Mouse (Mus musculus) granulocyte monocyte progenitor cell, adult 5-6 weeks (primary cell): Measurements from ENCODE around the gene Lsm11. TPM values are rescaled to one million over a fixed set of nuclear protein-coding genes. Genes with fewer than 3 reads are reported as not detected.
"Not testable (repeated sequence)": the region's sequence is repeated elsewhere in the genome, so short reads cannot be mapped to it uniquely, and the experiment has no call there.

ENCODE experiments used
- ATAC-seq: replicated peaks from 2 replicates; pipeline ENCODE4 v1.8.0; 2016; ENCODE audit warnings: mild to moderate bottlenecking, moderate TSS enrichment, inconsistent platforms; ENCODE audit not compliant: poor library complexity, severe bottlenecking
- total RNA-seq, 2 experiments: library from RNA; stranded (forward) in 1 of 2; stranded (reverse) in 1 of 2; fragments of 200-712, 200-1000 nt in 1 of 2; fragments of >200 nt in 1 of 2; fragmentation: Nextera tagmentation in 1 of 2; gene quantifications; 2 replicates each; pipeline ENCODE4 v1.2.3; 2014 to 2017

The Lsm11 gene
- total RNA-seq, 2 experiments from 2014 or later, result 5.0 to 7.3 TPM

DNA sequence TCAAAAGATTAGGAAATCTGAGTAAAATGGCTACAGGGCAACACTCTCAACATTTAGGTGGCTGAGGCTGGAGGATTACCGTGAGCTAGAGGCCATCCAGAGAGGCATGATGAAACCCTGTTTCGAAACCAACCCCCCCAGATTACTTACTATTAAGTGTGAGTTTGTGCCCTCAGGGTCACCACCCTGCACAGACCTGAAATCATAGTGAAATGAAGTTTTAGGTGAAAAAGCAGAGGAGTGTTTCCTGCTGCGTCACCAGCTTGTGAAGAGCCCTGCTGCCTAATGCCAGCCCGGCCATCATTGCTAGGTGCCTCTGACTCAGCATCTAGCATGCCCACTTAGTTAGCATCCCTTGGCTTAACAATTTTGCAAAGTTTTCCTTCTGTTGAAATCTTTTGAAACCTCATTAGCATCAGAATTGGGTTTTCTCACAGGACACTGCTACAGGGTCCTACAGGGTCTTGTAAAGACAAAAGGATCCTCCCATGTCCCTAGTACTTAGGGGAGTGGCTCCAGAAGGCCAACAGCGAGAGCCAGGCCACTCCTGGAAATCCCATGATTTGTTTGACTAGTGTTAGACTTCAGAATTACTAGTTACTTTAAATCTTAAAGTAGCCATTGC lies 59.0 kb downstream of the Lsm11 start:
- ATAC-seq, result no peak

DNA sequence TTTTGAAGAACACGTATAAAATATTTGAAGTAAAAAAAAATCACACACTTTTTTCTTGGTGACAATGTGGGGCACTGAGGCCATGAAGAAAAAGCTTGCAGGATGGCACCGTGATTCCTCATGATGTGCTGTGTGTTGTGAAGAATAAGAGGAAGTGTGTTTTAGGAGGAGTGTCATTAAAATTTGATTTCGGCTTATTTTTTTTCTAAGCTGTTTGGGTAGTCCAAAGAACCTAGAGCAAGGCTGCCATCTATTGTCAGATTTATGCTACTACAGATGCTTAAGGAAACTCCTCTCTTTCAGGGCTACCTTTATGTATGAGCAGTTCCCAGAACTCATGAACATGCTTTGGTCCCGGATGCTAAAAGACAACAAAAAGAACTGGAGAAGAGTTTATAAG lies 60.7 kb downstream of the Lsm11 start:
- peak; percentile 80 for ATAC-seq

DNA sequence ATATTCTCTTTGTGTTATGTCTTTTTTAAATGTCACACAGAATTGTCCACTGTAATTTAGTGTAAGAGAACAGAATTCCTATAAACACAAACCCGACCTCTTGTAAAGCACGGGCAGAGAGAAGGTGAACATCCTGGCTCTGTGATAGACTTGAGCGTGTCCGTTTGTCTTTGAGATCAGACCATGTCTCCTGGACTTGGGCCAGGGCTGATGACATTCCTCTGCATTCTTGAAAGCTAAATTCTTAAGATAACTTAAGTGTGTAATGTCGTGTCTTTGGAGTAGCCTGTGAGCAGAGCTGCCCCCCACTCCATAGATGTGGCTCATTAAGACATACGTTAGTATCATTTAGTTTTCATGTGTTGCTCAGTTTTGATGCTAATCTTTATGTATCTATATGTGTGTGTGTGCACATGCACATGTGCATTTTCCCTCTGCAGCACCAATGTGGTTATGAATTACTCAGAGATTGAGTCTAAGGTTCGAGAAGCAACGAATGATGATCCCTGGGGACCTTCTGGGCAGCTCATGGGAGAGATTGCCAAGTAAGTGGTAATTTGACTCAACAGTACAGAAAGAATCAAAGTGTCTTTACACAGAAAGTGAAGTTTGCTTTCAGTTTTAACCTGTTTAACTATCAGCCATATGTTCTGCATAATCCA lies 61.3 kb downstream of the Lsm11 start:
- no peak for ATAC-seq

DNA sequence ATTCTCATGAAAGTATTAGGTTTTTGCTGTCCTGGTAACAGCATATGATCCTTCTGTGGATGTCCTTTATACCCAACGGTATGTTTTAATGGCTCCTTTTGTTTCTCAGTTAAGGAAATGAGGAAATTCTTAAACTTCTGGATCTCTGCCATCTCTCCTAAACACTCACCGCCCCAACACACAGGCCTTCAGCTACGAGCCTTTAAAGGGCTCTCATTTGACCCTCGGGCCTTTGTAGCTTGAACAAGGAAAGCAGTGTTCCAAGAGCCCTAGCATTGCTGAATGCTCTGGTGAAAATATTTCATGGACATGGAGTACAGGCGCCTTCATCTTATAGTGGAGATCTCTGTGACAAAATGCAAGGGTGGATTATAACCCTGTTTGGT lies 63.1 kb downstream of the Lsm11 start:
- ATAC-seq, result no peak

DNA sequence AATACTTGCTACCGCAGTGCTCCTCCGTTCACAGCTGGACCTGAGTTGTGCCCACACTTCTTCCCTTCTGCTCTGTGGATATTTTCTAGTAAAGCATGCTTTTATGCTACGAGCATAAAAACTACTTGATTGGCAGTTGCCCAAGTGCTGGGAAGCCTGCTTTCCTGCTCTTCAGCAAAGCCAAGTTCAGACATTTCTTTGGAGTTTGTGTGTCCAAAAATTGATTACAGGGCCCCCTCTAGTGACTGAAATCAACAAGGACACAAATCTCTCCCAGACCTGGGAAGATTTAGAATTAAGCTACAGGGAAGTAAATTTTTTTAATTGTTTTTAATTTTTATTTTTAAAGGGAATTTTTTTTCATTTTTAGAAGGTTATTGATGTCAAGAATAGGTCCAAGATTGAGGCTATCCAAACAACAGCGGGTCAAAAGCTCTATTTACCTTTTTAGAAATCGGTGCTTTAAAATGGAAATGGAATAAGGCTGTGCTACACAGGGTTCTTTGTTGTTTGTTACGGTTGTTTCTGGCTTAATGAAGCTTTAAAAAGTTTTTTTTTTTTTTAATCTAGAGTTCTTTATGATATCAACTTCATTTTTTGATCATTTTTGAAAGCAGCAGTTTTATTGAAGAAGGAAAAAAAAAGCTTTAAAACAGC lies 63.6 kb downstream of the Lsm11 start:
- ATAC-seq, result no peak

DNA sequence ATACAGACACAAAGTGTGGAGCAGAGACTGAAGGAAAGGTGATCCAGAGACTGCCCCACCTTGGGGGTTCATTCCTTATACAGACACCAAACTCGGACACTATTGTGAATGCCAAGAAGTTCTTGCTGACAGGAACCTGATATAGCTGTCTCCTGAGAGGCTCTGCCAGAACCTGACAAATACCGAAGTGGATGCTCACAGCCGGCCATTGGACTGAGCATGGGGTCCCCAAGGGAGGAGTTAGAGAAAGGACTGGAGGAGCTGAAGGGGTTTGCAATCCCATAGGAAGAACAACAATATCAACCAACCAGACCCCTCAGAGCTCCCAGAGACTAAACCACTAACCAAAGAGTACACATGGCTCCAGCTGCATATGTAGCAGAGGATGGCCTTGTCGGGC lies 65.4 kb downstream of the Lsm11 start:
- not testable (repeated sequence) for ATAC-seq

Other genes with a start within 250 kb of the Lsm11 start
- gene Clint1, start 92.9 kb downstream of the Lsm11 start, total RNA-seq (2014; fragmentation: Nextera tagmentation), result 113 and 131 TPM in 2 replicates
- 118 and 127 TPM in 2 replicates for gene Clint1, start 92.9 kb downstream of the Lsm11 start, total RNA-seq (2017)
- 10.7 and 16.1 TPM in 2 replicates for gene Thg1l, start 10.6 kb upstream of the Lsm11 start, total RNA-seq (2014; fragmentation: Nextera tagmentation)
- gene Thg1l, start 10.6 kb upstream of the Lsm11 start, total RNA-seq (2017), result 20.1 and 27.9 TPM in 2 replicates
- not detected in 2 replicates for gene Sox30, start 35.4 kb upstream of the Lsm11 start, total RNA-seq (2014; fragmentation: Nextera tagmentation)
- gene Sox30, start 35.4 kb upstream of the Lsm11 start, total RNA-seq (2017), result 0.65 TPM in 1 of 2 replicates, not detected in the other
- 9.0 and 11.9 TPM in 2 replicates for gene Gm12166, start 107.4 kb upstream of the Lsm11 start, total RNA-seq (2014; fragmentation: Nextera tagmentation)
- gene Gm12166, start 107.4 kb upstream of the Lsm11 start, total RNA-seq (2017), result 20.7 and 35.7 TPM in 2 replicates
- gene Adam19, start 111.1 kb upstream of the Lsm11 start, total RNA-seq (2014; fragmentation: Nextera tagmentation), result 0.19 TPM in 1 of 2 replicates, not detected in the other
- 0.26 and 0.43 TPM in 2 replicates for gene Adam19, start 111.1 kb upstream of the Lsm11 start, total RNA-seq (2017)
- gene Nipal4, start 221.6 kb upstream of the Lsm11 start, total RNA-seq (2014; fragmentation: Nextera tagmentation), result not detected in 2 replicates
- not detected in 2 replicates for gene Nipal4, start 221.6 kb upstream of the Lsm11 start, total RNA-seq (2017)